Mouse (Mus musculus) lung, postnatal 0 days (tissue): ENCODE measurements around the gene Tiam2. TPM values are rescaled to one million over a fixed set of nuclear protein-coding genes. Genes with fewer than 3 reads are reported as not detected.

ENCODE experiments used
- ATAC-seq: fragments of 200-750 bp; cut with Nextera tagmentation; 2 replicates; pipeline ENCODE4 v1.8.0; 2017; ENCODE audit warnings: moderate library complexity
- DNase-seq: peaks from one replicate; pipeline ENCODE4 v3.0.0-alpha.2; 2016; ENCODE audit warnings: low spot score
- H3K27ac ChIP-seq: fragments of 300-500 bp; sonication (generic); 2 replicates; pipeline ENCODE4 v1.5.1; 2014; ENCODE audit warnings: antibody characterized with exemption, mild to moderate bottlenecking, low read length, mixed read lengths
- H3K27me3 ChIP-seq: fragments of 300-500 bp; sonication (generic); replicated peaks from 2 replicates; pipeline ENCODE4 v1.6.1; 2014; ENCODE audit warnings: low read length, mixed read lengths; ENCODE audit not compliant: insufficient read depth
- H3K36me3 ChIP-seq: fragments of 300-500 bp; sonication (generic); 2 replicates; pipeline ENCODE4 v1.6.1; 2014; ENCODE audit warnings: low read length, mixed read lengths; ENCODE audit not compliant: insufficient read depth
- H3K4me1 ChIP-seq: fragments of 300-500 bp; sonication (generic); 2 replicates; pipeline ENCODE4 v1.6.1; 2014; ENCODE audit warnings: antibody characterized with exemption, low read depth, low read length, mixed read lengths; ENCODE audit not compliant: insufficient read depth
- H3K4me2 ChIP-seq: fragments of 300-500 bp; sonication (generic); replicated peaks from 2 replicates; pipeline ENCODE4 v1.6.1; 2014; ENCODE audit warnings: low read depth, mild to moderate bottlenecking, low read length, moderate library complexity, mixed read lengths
- H3K4me3 ChIP-seq: fragments of 300-500 bp; sonication (generic); 2 replicates; pipeline ENCODE4 v1.5.1; 2014; ENCODE audit warnings: low read depth, low read length
- H3K9ac ChIP-seq: fragments of 300-500 bp; sonication (generic); replicated peaks from 2 replicates; pipeline ENCODE4 v1.6.1; 2014; ENCODE audit warnings: low read depth, mild to moderate bottlenecking
- H3K9me3 ChIP-seq: fragments of 300-500 bp; sonication (generic); 2 replicates; pipeline ENCODE4 v1.6.1; 2016; ENCODE audit warnings: low read length, mixed read lengths
- CTCF ChIP-seq: IDR thresholded peaks from 2 replicates; pipeline ENCODE4 v1.5.1; 2016; ENCODE audit warnings: antibody characterized with exemption, mild to moderate bottlenecking
- EP300 ChIP-seq: IDR thresholded peaks from 2 replicates; pipeline ENCODE4 v1.6.1; 2016; ENCODE audit warnings: antibody characterized with exemption, mild to moderate bottlenecking, control low read depth
- WGBS: fragments of 180-500 bp; shearing (Covaris S2); extraction: QIAGEN DNeasy Blood & Tissue Kit; methylation state at CpG from one replicate; pipeline ENCODE4 v1.1.7; 2014; 5-methylcytosine and 5-hydroxymethylcytosine counted together
- polyA plus RNA-seq: library from polyadenylated mRNA; unstranded; fragments of >200 nt; fragmentation: Nextera tagmentation; extraction: Ambion mirVana; gene quantifications from 2 replicates; pipeline ENCODE4 v1.2.1, GENCODE M21; 2015

The Tiam2 gene
- polyA plus RNA-seq, 1 experiment from 2014 or later = 2.4 TPM

- WGBS = 60% methylated on average over 3 of the region's 3 CpGs
- H3K36me3 ChIP-seq = no peaks in the 10 kb centered on the region
- no peak for DNase-seq
These were observed 90.0 kb downstream of the Tiam2 start for GRCm38 (mm10) chr17:3416401-3416800.

DNA sequence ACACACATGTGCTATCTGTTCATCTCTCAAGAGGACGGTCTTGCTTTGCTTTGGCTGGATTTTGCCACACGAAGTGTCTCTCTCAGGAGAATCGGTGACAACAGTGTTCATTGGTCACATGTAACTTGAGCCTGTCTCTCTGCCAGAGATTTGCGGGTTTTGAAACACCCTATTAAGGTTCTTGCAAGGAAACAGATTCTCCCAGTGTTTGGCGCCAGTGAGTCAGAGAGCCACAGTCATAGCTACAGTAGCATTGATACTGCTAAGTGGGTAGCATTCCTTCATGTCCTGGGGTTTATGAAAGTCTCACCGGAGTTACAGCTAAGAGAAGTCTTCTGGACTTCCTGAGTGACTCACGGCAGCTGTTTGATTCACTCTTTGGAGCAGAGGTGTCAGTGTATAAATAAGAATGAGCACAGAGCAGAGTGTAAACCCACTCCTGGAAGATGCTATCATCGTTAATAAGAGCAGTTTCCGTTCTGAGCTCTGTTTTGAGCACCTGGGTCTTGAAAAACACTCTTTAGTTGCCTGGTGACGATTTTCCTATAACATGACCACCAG is 93.1 kb downstream of the Tiam2 start:
- DNase-seq (peak; percentile 45), ATAC-seq (no peak)
- Histone ChIP-seq H3K4me3 (no peak overlapping the region), H3K4me1 (no peaks in the 10 kb centered on the region), H3K9me3 (no peaks in the 10 kb centered on the region), H3K4me2 (no peak overlapping the region), H3K27ac (no peak overlapping the region), H3K9ac (no peak overlapping the region), H3K36me3 (no peaks in the 10 kb centered on the region), H3K27me3 (no peaks in the 10 kb centered on the region)
- no peak for TF ChIP-seq EP300
- TF ChIP-seq CTCF = peak; percentile 3; the same call in 1 of the 2 replicates
- 43% methylated on average over 10 of the region's 10 CpGs for WGBS

More at GRCm38 (mm10) chr17:3416401-3416800, 90.0 kb downstream of the Tiam2 start:
- Histone ChIP-seq H3K4me2 (no peak overlapping the region), H3K9ac (no peak overlapping the region), H3K4me3 (no peak overlapping the region), H3K27ac (no peak overlapping the region), H3K27me3 (no peaks in the 10 kb centered on the region), H3K9me3 (no peaks in the 10 kb centered on the region), H3K4me1 (no peaks in the 10 kb centered on the region)
- TF ChIP-seq CTCF (no peak), EP300 (no peak)
- no peak for ATAC-seq

- H3K36me3 ChIP-seq = no peaks in the 10 kb centered on the region
- no peaks in the 10 kb centered on the region for H3K4me1 ChIP-seq
- DNase-seq (no peak), ATAC-seq (no peak)
- no peaks in the 10 kb centered on the region for H3K27me3 ChIP-seq
- TF ChIP-seq EP300 (no peak), CTCF (no peak)
- no peaks in the 10 kb centered on the region for H3K9me3 ChIP-seq
- no peak overlapping the region for H3K9ac ChIP-seq
- no peak overlapping the region for H3K4me2 ChIP-seq
- no peak overlapping the region for H3K4me3 ChIP-seq
- 88% methylated on average over 4 of the region's 4 CpGs for WGBS
- H3K27ac ChIP-seq = no peak overlapping the region
These were observed 93.8 kb downstream of the Tiam2 start for GRCm38 (mm10) chr17:3420148-3420547.

- no peak overlapping the region for H3K4me2 ChIP-seq
- no peaks in the 10 kb centered on the region for H3K36me3 ChIP-seq
- no peaks in the 10 kb centered on the region for H3K9me3 ChIP-seq
- H3K9ac ChIP-seq = no peak overlapping the region
- 56% methylated on average over 2 of the region's 2 CpGs for WGBS
- H3K27me3 ChIP-seq = no peaks in the 10 kb centered on the region
- TF ChIP-seq EP300 (no peak), CTCF (no peak)
- H3K4me1 ChIP-seq = no peaks in the 10 kb centered on the region
- ATAC-seq = no peak
- DNase-seq = no peak
- H3K4me3 ChIP-seq = no peak overlapping the region
- no peak overlapping the region for H3K27ac ChIP-seq
These were observed 97.0 kb downstream of the Tiam2 start for GRCm38 (mm10) chr17:3423416-3423815.

DNA sequence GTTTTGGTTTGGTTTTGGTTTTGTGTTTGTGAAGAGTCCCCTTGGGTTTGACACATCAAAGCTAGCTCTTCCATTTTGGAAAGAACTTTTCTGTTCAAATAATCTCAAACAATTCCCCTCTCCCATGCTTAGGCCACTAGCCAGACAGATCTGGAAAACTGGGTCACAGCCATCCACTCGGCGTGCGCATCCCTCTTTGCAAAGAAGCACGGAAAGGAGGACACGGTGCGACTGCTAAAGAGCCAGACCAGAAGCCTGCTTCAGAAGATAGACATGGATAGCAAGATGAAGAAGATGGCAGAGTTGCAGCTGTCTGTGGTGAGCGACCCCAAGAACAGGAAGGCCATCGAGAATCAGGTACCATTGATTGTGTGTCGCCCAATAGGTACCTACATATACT is 102.3 kb downstream of the Tiam2 start:
- no peak overlapping the region for H3K9ac ChIP-seq
- no peaks in the 10 kb centered on the region for H3K27me3 ChIP-seq
- no peak for DNase-seq
- ATAC-seq = no peak
- no peak overlapping the region for H3K4me2 ChIP-seq
- TF ChIP-seq CTCF (no peak), EP300 (no peak)
- no peaks in the 10 kb centered on the region for H3K4me1 ChIP-seq
- H3K27ac ChIP-seq = no peak overlapping the region
- H3K36me3 ChIP-seq = no peaks in the 10 kb centered on the region
- 94% methylated on average over 9 of the region's 9 CpGs for WGBS
- H3K4me3 ChIP-seq = no peak overlapping the region
- no peaks in the 10 kb centered on the region for H3K9me3 ChIP-seq

DNA sequence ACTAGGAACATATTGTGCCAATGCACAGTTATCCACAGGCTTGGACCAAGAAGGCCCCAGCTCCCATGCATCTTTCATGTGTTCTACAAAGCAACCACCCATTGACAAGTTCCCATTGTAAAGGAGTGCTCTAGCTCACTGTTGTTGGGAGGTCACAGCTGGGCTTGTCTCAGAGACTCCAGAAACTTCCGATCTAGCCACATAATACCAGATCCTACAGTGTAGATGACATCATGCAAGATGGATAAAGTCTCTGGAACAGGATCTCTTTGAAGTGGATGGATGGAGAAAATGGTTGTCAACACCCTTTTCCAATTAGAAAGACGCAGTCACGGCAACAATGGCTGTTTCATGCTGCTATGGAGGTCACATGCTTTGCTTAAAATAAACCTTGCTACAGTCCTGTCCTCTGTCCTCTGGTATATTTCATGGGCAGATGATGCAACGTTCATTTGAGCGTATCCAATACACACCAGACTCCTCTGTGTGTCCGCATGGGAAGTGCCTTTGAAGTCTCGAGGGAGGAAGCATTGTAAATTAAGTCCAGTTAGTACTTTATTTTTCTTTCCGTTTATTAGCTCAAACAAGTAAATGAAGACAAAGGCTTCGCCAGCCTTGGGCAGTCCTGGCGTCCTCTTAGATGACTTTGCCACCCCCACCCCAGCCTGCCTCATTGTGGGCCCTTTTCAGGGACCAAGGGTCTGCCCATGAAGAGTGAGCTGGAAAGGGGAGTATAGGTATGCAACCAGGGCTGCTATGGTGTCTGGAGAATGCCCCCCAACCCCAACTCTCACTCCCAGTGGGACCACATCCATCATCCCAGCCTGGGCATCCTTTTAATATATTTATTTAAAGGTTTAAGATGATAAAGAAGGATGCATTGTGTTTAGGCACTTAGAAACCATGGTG is 106.5 kb downstream of the Tiam2 start:
- Histone ChIP-seq H3K4me3 (no peak overlapping the region), H3K4me1 (no peaks in the 10 kb centered on the region), H3K4me2 (no peak overlapping the region), H3K9me3 (no peaks in the 10 kb centered on the region), H3K9ac (no peak overlapping the region), H3K36me3 (no peaks in the 10 kb centered on the region), H3K27me3 (no peaks in the 10 kb centered on the region), H3K27ac (no peak overlapping the region)
- TF ChIP-seq EP300 = no peak
- no peak for TF ChIP-seq CTCF
- WGBS = 62% methylated on average over 10 of the region's 10 CpGs
- ATAC-seq = no peak
- DNase-seq = no peak
